Mouse (Mus musculus) liver, embryonic 13.5 days (tissue): ENCODE measurements around the gene 0610040J01Rik. TPM values are rescaled to one million over a fixed set of nuclear protein-coding genes. Genes with fewer than 3 reads are reported as not detected.

Experiments used
- ATAC-seq: fragments of 200-750 bp; cut with Nextera tagmentation; 2 replicates; pipeline ENCODE4 v1.8.0; 2017; ENCODE audit warnings: low read depth, mild to moderate bottlenecking, moderate number of reproducible peaks, moderate library complexity
- DNase-seq: peaks from one replicate; pipeline ENCODE4 v3.0.0; 2022
- H3K27ac ChIP-seq: fragments of 300-500 bp; sonication (generic); 2 replicates; pipeline ENCODE4 v1.5.1; 2015; ENCODE audit warnings: moderate library complexity, mild to moderate bottlenecking, inconsistent platforms
- H3K27me3 ChIP-seq: fragments of 300-500 bp; sonication (generic); 2 replicates; pipeline ENCODE4 v1.6.1; 2015; ENCODE audit warnings: mild to moderate bottlenecking, inconsistent platforms
- H3K36me3 ChIP-seq: fragments of 300-500 bp; sonication (generic); 2 replicates; pipeline ENCODE4 v1.6.1; 2015; ENCODE audit warnings: mild to moderate bottlenecking, inconsistent platforms
- H3K4me1 ChIP-seq: fragments of 300-500 bp; sonication (generic); replicated peaks from 2 replicates; pipeline ENCODE4 v1.6.1; 2015; ENCODE audit warnings: inconsistent platforms
- H3K4me2 ChIP-seq: fragments of 300-500 bp; sonication (generic); 2 replicates; pipeline ENCODE4 v1.6.1; 2015; ENCODE audit warnings: inconsistent platforms, mild to moderate bottlenecking, moderate library complexity
- H3K4me3 ChIP-seq: fragments of 300-500 bp; sonication (generic); replicated peaks from 2 replicates; pipeline ENCODE4 v1.5.1; 2015; ENCODE audit warnings: mild to moderate bottlenecking, inconsistent platforms
- H3K9ac ChIP-seq: fragments of 300-500 bp; sonication (generic); 2 replicates; pipeline ENCODE4 v1.6.1; 2015; ENCODE audit warnings: mild to moderate bottlenecking, inconsistent platforms
- H3K9me3 ChIP-seq: fragments of 300-500 bp; sonication (generic); replicated peaks from 2 replicates; pipeline ENCODE4 v1.6.1; 2016; ENCODE audit warnings: inconsistent platforms
- WGBS: fragments of 180-500 bp; shearing (Covaris S2); methylation state at CpG from one replicate; pipeline ENCODE4 v1.1.7; 2015; ENCODE audit not compliant: insufficient replicate concordance; 5-methylcytosine and 5-hydroxymethylcytosine counted together
- polyA plus RNA-seq: library from polyadenylated mRNA; unstranded; fragments of >200 nt; fragmentation: Nextera tagmentation; extraction: Ambion mirVana; gene quantifications from 2 replicates; pipeline ENCODE4 v1.2.1, GENCODE M21; 2015

Gene 0610040J01Rik
- polyA plus RNA-seq, 1 experiment from 2014 or later: 13.9 TPM

DNA sequence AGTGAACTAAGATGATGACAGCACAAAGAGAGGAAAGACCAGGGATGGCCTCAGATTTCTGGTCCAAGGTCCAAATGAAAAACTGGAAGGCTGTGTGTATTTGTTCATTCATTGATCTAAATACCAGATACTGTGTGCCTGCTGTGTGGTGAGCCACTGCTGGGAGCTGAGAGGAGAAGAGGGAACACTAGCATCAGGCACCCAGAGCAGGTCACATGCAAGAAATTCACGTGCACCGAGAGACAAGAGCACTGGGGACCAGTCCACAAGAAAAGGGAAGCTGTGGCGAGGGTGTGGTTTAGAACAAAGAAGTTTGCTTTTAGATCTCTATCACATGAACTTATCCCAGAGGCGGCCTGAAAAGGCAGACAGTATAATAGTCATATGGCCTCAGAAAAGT, 126.4 kb downstream of the 0610040J01Rik start:
- peaks cover 31% of the 10 kb centered on the region for H3K4me1 ChIP-seq
- no peak overlapping the region for H3K9ac ChIP-seq
- no peaks in the 10 kb centered on the region for H3K9me3 ChIP-seq
- WGBS: 11% methylated on average over 4 of the region's 4 CpGs
- H3K27ac ChIP-seq: no peak overlapping the region
- 0 out of 2 replicates have a peak, but pooled peaks cover 3% of the 10 kb centered on the region for H3K36me3 ChIP-seq
- DNase-seq (peak; percentile 5), ATAC-seq (no peak)
- no peaks in the 10 kb centered on the region for H3K27me3 ChIP-seq
- no peak overlapping the region for H3K4me2 ChIP-seq
- H3K4me3 ChIP-seq: no peak overlapping the region

DNA sequence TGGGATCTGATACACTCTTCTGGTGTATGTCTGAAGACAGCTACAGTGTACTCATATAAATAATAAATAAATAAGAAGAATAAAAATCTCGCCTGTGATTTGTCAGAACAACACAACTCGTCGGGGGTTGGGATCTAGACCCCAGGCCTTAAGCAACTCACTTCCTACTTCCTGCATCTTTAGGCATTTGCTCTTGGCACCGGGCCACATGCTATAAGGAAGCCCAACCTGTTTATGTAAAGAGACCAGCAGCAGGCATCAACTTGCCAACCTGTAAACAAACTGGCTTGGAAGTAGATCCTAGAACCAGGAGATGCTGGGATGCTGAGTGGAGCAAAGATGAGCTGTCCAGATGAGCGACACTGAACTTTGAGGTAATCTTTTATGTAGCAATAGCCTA, 129.7 kb downstream of the 0610040J01Rik start:
- whole genome bisulfite sequencing: 47% methylated on average over 5 of the region's 5 CpGs
- Histone ChIP-seq H3K36me3 (no peaks in the 10 kb centered on the region), H3K4me2 (no peak overlapping the region), H3K9me3 (no peaks in the 10 kb centered on the region), H3K27ac (no peak overlapping the region), H3K4me1 (peaks cover 24% of the 10 kb centered on the region), H3K9ac (no peak overlapping the region), H3K4me3 (no peak overlapping the region), H3K27me3 (no peaks in the 10 kb centered on the region)
- no peak for DNase-seq
- ATAC-seq: no peak

DNA sequence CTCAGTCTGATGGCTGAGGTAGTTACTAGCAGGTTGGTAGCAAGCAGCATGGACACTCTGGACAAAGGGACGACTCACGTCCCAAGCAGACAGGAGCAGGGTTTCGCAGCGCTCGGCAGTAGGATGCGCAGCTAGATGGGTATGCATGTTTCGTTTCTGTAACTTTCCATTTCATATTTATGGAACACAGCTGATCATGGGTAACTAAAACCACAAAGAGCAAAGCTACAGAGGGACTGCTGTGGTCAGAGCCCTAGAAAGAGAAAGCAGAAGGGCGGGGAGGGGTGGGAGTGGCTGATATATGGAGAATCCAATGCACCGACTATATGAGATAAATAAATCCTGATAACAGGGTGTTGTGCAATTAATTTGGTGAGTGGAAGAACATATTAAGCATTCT, 131.1 kb downstream of the 0610040J01Rik start:
- Histone ChIP-seq H3K36me3 (no peaks in the 10 kb centered on the region), H3K9me3 (no peaks in the 10 kb centered on the region), H3K27ac (no peak overlapping the region), H3K27me3 (no peaks in the 10 kb centered on the region), H3K9ac (no peak overlapping the region), H3K4me3 (no peak overlapping the region), H3K4me1 (peaks cover 18% of the 10 kb centered on the region), H3K4me2 (no peak overlapping the region)
- WGBS: 67% methylated on average over 9 of the region's 9 CpGs
- ATAC-seq (no peak), DNase-seq (no peak)

DNA sequence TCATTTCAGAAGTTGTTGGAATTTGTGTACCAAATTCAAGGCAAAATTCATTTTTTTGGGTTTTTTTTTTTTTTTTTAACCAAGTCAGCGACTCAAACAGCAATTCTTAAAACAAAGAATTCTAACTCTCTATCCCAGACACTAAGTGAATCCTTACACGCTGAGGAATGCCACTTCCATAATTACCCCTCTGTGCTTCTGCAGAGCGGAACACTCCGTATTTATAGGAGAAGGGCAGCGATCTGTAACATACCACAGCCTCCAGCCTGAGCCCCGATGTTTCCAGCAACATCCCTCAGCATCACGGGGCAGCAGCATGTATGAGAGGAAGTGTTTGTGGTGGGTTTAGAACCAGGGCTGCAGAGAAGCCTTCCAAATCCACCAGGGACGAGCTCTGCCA, 135.4 kb downstream of the 0610040J01Rik start:
- 74% methylated on average over 8 of the region's 8 CpGs for WGBS
- no peak for ATAC-seq
- no peak overlapping the region for H3K9ac ChIP-seq

DNA sequence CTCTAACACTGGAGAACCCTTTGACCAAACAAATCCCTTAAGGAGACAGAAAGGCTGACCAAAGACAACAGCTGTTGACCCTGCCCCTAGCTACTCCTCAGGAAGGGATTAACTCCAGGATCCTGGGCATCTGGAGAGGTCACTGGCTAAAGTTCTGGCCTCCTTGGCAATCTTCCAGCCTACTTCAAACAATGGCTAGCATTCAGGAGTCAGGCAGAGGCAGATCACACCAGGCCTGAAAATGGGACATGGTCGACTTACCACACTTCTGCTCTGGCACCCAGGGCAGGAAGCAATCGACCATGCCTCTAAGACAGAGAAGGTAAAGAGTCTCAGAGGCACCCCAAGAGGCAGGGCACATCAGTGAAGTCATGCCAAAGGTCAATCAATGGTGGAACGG, 137.0 kb downstream of the 0610040J01Rik start:
- no peaks in the 10 kb centered on the region for H3K9me3 ChIP-seq

More for the DNA sequence above, 135.4 kb downstream of the 0610040J01Rik start:
- H3K27ac ChIP-seq: no peak overlapping the region
- DNase-seq: no peak
- H3K4me3 ChIP-seq: no peak overlapping the region
- no peak overlapping the region for H3K4me2 ChIP-seq
- no peaks in the 10 kb centered on the region for H3K9me3 ChIP-seq
- no peaks in the 10 kb centered on the region for H3K36me3 ChIP-seq
- H3K4me1 ChIP-seq: peaks cover 19% of the 10 kb centered on the region
- H3K27me3 ChIP-seq: no peaks in the 10 kb centered on the region

More for the DNA sequence above, 137.0 kb downstream of the 0610040J01Rik start:
- DNase-seq (no peak), ATAC-seq (no peak)
- Histone ChIP-seq H3K4me2 (no peak overlapping the region), H3K9ac (no peak overlapping the region), H3K4me3 (no peak overlapping the region), H3K27ac (no peak overlapping the region), H3K4me1 (peaks cover 19% of the 10 kb centered on the region), H3K27me3 (no peaks in the 10 kb centered on the region), H3K36me3 (no peaks in the 10 kb centered on the region)
- WGBS: 29% methylated on average over 3 of the region's 3 CpGs

Other genes with a start within 250 kb of the 0610040J01Rik start
- 0.05 TPM in 1 of 2 replicates, not detected in the other for gene Nwd2, start 163.3 kb upstream of the 0610040J01Rik start, polyA plus RNA-seq
- 7.0 and 9.1 TPM in 2 replicates for gene Rell1, start 156.5 kb downstream of the 0610040J01Rik start, polyA plus RNA-seq